Mouse (Mus musculus): ENCODE data around the gene Pusl1. TPM values are rescaled to one million over a fixed set of nuclear protein-coding genes. Genes with fewer than 3 reads are reported as not detected.

Gene Pusl1
- polyA plus RNA-seq, 1 experiment: 325 TPM

DNA sequence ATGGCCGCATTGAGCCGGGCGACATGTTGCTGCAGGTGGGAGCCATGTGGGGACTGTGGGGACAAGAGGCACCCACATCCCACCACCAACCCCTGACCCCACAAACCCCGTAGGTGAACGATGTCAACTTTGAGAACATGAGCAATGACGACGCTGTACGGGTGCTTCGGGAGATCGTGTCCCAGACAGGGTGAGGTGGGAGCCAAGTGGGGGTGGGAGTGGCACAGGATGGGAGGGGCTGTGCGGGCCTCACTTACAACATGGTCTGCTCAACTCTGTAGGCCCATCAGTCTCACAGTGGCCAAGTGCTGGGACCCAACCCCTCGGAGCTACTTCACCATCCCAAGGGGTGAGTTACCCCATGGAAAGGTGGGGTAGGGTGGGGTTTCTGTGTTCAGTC, 36.6 kb downstream of the Pusl1 start:
- no peak for TF ChIP-seq GATA1 (IDR thresholded peaks at IDR 0.05; ENCODE audit: low read length)

DNA sequence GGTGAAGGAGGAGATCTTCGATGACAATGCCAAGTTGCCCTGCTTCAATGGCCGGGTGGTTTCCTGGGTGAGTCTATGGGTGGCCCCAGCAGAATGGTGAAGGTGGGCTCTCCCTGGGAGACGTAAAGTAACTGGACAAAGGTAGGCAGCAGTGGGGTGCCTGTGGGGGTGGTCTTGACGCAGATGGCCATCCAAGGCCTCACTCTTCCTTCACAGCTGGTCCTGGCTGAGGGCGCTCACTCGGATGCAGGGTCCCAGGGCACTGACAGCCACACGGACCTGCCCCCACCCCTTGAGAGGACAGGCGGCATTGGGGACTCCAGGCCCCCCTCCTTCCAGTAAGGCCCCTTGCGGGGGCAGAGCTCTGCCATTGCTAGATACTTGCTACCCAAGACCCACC, 38.2 kb downstream of the Pusl1 start:
- TF ChIP-seq GATA1 (IDR thresholded peaks at IDR 0.05; ENCODE audit: low read length): no peak

DNA sequence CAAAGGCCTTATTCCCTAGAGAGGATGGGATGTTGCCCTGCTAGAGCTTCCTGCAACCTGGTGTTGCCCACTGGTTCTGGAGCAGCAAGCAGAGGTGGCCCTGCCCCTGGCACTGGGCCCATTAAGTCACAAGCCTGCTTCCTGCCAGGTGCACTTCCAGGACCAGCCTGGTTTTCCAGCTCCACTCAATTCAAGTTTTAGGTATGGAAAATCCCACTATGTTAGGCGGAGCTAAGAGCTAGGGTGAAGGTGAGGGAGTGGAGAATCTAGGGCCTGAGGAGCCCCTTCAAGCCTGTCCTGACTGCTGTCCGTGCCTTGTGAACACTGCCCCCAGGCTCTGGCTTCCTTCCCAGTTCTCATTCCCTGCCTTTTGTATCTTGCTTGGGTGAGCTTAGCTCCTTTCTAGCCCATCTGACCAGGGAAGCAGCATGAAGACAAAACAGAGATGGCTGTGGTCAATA, 39.6 kb downstream of the Pusl1 start:
- no peak for TF ChIP-seq GATA1 (IDR thresholded peaks at IDR 0.05; ENCODE audit: low read length)

DNA sequence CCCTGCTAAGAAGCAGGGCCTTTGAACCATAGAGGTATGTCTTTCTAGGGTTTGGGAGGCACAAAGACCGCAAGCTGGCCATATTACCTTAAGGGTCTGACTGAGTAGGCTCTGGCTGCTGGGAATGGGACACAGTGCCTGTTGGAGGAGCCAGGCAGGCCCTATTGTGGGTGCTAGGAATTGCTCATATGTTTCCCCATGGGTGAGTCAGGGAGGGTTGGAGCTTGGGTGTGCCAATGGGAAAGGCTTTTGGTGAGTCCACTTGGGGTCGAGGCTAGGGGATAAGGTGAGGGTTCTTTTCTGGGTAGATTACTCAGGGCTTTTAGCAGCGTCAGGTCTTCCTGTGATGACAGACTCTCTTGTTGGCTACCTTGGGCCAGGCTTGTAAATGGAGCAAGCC, 40.2 kb downstream of the Pusl1 start:
- TF ChIP-seq GATA1 (IDR thresholded peaks at IDR 0.05; ENCODE audit: low read length): no peak

DNA sequence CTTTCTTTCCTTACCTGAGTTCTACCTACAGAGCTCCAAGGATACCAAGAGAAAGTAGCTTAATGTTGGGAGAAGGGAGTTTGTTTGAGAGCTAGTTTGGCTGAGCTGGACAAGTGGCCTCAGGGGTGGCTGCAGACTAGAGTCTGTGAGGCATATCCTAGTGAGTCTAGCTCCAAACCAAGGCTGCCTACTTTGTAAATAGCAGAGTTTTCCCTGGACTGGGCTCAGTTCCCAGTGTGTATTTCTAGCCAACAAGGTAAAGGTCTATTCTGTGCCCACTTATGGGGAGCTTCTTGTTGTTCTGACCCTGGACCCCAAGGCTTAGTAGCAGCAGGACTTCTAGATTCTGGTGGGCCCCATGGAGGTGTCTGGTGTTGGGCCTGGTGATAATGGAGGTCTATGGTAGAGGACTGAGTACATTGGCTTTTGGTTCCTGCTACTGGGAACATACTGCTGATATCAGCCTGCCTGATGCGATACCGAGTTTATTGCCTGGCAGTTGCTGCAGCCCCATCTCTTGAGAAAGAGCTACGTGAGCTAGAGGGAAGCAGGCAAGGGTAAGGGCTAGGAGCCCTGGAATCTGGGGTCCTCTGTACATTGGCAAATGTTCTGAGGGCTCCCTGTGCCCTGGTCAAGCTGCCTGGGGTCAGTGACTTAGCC, 41.7 kb downstream of the Pusl1 start:
- no peak for TF ChIP-seq GATA1 (IDR thresholded peaks at IDR 0.05; ENCODE audit: low read length)

DNA sequence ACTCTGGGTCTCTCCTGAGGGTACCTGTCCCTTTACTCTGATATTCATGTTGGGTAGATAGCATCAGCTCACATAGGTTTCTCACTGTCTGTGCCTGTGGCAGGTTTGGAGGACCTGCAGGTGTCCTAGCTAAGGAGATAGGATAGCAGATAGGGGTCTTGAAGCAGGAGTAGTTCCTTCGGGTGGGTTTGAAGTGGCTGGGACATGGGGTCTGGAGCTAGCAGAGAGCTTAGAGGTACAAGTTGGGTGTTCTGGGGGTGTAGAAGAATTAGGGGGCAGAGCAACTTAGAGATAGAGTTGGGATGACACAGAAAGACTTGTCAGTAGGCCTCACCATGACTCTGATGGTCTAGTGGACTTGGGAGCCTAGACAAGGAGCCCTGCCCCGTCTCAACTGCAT, 42.2 kb downstream of the Pusl1 start:
- TF ChIP-seq GATA1 (IDR thresholded peaks at IDR 0.05; ENCODE audit: low read length): no peak

DNA sequence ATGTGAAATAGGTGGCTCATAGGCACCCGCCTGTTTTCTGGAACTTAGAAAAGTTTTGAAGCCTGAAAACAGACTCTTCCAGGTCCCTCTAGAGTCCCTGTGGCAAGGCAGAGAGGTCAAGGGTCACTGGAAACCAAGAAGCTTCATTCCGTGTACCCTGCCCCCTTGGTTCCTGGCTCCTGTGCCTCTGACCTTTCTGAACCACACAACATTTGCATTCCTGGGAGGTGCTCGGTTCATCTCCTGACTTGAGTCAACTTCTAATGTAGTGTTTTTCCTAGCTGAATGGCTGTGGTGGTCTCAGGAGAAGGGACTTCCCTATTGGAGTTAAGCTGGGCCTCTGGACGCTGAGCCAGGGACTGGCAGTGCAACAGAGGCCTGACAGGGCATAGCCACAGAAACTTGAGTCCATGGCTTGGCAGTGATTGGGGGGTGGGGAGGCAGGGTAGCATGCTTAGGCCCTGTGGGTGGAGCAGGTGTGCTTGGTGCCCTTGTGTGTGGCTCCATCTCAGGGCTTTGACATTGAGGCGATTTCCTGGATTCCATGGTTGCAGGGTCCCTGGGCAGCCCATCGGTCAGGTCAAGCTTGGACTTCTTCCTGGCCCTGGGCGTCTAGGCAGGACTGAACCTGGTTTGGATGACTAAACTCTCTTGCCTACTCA, 43.0 kb downstream of the Pusl1 start:
- no peak for TF ChIP-seq GATA1 (IDR thresholded peaks at IDR 0.05; ENCODE audit: low read length)

DNA sequence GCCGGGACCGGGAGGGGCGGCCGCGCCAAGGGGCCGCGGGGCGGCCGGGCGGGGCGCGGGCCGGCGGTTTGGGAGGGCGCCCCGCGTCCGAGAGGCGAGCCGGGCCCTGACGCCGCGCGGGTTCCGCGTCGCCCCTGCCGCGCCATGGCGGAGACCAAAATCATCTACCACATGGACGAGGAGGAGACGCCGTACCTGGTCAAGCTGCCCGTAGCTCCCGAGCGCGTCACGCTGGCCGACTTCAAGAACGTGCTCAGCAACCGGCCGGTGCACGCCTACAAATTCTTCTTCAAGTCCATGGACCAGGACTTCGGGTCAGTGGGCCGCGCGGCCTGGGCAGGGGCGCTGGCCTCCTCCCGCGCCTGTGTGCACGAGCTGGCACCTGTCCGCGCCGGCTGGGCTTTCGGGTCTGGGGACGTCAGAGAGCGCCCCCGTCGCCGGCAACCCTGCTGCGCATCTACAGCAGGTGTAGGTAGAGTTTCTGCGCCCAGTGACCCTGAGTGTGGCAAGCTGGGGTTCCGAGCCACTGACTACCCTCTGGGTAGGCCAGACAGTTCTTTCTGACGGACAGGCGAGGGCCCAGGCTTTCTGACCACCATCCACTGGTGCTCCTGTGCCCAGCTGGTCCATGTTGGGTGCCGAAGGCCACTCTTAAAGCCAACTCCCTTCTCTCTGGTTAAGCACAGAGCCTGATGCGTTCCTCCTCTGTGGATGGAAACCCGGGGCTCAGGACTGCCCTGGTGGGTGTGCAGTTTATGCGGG, 43.8 kb downstream of the Pusl1 start:
- no peak for TF ChIP-seq GATA1 (IDR thresholded peaks at IDR 0.05; ENCODE audit: low read length)

DNA sequence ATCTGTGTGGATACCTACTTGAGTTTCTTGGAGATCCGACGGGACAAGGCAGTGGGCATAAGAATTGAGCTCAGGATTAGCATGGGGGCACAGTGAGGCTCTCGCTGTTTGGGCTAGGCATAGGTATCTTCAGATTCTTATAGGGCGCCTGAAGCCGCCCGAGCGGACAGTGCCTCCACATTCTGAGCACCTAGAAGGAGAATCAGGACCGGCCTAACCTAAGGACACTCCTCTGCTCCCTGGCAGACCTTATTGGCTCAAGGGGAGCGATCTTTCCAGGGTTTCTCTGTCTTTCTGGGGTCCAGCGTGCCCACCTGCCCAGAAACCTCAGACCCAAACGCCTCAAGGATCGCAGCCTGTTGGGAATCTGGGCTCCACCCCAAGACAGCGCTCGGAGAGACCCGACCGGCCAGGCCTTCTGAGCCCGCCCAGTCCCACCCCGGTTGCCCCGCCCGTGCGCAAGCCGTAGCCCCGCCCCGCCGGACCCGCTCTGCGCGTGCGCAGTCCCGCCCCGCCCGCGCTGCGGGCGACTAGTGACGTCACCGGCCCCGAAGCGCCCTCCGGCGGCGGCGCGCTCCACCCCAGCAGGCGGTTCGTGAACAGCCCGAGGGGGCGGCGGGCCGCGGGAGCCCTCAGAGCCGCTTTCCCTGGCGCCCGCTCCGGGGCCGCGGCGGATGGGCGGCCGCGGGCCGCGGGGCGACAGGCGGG, 44.6 kb downstream of the Pusl1 start, which contains the start of gene Dvl1:
Dvl1 (plus strand) TSS at position 532 of the 708 bp plus-strand sequence.
- no peak for TF ChIP-seq GATA1 (IDR thresholded peaks at IDR 0.05; ENCODE audit: low read length)

DNA sequence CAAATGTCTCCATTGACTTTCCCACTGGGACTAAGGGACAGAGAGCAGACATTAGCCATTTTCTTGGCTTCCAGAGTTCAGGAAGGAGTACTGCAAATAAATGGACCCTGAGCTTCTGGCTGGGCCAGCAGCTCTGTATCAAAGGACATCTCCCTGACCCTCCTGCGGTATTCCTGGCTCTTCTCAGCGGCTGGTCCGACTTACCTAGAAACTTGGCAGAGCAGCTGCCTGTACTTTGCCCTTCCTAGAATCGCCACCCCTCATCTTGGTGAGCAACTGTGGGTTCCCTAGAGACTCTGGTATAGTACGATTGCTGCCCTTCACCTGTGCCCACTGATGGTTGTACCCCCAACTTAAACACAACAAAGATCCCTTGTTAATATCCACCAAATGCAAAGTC, 48.4 kb downstream of the Pusl1 start:
- TF ChIP-seq GATA1 (IDR thresholded peaks at IDR 0.05; ENCODE audit: low read length): no peak

DNA sequence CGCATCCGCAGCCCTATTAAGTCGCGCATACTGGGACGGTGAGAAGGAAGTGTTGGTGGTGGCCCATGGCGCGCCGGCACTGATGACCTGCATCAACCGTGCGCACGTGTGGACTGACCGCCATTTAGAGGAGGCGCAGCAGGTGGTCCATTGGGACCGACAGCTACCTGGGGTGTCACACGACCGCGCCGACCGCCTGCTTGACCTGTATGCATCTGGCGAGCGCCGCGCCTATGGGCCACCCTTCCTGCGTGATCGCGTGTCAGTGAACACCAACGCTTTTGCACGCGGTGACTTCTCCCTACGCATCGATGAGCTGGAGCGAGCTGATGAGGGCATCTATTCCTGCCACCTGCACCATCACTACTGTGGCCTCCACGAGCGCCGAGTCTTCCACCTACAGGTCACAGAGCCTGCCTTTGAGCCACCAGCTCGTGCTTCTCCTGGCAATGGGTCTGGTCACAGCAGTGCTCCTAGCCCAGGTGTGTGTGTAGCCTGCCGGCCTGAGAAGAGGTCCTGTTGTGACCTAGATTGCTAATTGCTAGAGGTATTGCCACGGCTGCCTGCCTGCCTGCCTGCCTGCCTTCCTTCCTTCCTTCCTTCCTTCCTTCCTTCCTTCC, 49.8 kb downstream of the Pusl1 start:
- TF ChIP-seq GATA1 (IDR thresholded peaks at IDR 0.05; ENCODE audit: low read length): no peak

DNA sequence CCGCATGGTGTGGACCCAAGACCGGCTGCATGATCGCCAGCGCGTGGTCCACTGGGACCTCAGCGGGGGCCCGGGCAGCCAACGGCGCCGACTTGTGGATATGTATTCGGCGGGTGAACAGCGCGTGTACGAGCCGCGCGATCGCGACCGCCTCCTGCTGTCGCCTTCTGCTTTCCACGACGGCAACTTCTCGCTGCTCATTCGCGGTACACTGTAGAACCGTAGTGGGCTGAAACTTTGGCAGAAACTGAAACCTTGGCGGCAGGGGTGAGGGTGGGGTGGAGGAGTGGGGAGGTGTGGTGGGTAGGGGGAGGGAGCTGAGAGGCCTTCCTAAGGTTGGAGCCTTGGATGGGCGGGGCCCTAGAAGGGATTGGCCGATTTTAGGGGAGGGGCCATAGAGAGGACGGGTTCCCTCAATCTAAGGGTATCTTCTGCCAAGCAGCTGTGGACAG, 50.6 kb downstream of the Pusl1 start:
- TF ChIP-seq GATA1 (IDR thresholded peaks at IDR 0.05; ENCODE audit: low read length): no peak

DNA sequence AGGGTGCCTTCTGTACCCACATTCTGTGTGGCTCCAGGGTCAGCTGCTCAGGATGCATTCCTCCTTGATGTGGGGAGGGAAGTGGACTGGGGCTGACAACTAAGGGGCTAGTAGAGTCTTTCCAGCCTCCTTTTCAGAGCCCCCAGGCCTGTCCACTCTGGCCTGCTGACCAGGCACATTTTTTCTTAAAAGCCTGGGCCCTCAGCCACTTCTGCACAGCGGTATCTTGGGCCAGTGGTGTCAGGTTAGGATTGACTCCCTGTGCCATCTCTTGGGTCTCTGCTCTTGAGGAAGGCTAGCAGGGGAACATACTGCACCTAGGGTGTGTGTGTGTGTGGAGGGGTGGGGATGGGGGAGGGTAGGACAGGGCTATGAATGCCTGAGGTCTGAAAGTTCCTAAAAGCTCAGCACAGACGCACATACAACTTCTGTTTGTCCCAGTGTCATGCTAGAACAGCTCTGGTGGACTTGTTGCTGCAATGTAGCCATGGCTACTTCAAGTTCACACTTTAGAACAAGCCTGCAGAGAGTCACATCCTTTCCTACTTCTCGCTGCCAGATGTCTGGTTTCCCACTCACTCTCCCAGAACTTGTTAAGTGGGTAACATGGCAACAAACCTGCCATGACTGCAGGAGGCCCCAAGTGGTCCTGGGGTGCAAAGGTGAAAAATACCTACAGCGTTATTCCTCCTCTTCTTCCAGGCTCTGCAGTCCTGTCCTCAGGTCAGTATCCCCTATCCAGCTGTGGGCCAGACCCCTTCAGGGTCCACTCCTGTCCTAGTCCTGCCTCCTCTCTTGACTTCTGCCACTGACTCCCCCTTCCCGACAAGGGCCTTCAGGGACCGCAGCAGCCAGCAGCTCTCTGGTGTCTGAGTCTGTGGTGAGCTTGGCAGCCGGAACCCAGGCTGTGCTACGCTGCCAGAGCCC, 51.2 kb downstream of the Pusl1 start:
- no peak for TF ChIP-seq GATA1 (IDR thresholded peaks at IDR 0.05; ENCODE audit: low read length)

DNA sequence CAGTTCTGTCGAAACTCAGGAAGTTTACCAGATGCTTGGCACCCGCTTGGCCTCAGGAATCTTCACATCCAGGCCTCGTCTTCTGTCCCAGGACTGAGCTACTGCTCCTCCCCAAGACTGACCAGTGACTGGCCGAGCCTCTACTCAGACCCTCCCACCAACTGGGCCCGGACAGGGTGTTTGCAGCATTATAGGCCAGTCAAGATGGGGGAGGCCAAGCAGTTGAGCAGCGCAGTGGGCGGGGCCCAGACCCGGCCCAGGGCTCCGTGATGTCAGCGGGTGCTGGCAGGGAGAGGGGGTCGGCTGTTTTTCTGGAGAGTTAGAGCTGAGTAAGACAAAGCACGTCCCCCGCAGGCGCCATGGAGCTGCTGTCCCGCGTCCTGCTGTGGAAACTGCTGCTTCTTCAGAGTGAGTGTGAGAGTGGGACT, 52.1 kb downstream of the Pusl1 start, which contains the start of gene Mxra8:
Mxra8 (plus strand) TSS at position 198 of the 428 bp plus-strand sequence.
- TF ChIP-seq GATA1 (IDR thresholded peaks at IDR 0.05; ENCODE audit: low read length): no peak
